Mouse (Mus musculus): ENCODE measurements around the gene D8Ertd738e. TPM values are rescaled to one million over a fixed set of nuclear protein-coding genes. Genes with fewer than 3 reads are reported as not detected.

The D8Ertd738e gene
- total RNA-seq, 2 experiments from 2014 or later, result 180 to 184 TPM

DNA sequence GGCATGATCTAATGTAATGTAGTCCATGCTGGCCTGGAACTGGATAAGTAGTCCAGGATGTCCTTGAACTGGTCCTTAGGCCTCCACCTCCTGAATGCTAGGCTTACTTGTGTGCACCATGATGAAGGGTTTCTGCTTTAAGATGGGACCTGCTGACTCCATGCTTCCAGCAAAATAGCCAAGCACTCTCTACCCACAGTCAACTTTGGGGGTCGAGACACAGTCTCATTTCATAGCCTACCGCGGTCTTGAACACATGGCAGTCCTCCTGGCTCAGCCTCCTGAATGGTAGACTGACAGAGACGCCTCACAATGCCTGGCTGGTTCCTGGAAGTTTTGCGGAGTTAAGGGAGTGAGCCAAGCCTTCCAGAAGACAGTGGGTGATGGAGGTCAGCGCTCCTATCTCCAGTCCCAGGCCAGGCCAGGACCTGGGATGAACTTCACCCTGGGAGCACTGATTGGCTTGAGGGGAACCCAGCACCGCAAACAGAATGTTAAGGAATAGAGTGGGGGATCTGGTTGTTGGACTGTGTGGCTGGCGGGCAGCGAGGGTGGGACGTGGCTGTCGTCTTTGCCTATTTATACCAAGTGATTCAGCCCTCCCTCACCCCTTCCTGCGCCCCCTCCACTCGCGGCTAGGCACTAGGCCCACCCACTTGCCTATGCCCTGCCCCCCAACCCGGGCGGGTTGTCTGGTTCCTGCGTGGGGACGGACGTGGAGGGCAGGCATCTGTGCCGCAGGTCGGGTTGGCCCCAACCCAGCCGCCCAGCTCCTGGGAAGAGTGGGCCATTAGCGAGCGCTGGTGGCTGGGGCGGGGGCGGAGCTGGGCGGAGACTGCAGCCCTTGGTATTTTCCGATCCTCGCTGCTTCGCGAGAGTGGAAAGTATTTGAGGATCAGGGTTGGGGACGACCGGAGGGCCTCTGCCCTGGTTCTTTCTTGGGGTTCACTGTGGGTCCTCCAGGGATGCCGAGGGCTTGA, 46.3 kb downstream of the D8Ertd738e start:
- peak; percentile 85 for DNase-seq

- no peak for DNase-seq
These were observed 47.1 kb downstream of the D8Ertd738e start for GRCm38 (mm10) chr8:84202466-84202865.

GRCm38 (mm10) chr8:84201545-84202245, 47.8 kb downstream of the D8Ertd738e start:
- peak; percentile 77 for DNase-seq

DNA sequence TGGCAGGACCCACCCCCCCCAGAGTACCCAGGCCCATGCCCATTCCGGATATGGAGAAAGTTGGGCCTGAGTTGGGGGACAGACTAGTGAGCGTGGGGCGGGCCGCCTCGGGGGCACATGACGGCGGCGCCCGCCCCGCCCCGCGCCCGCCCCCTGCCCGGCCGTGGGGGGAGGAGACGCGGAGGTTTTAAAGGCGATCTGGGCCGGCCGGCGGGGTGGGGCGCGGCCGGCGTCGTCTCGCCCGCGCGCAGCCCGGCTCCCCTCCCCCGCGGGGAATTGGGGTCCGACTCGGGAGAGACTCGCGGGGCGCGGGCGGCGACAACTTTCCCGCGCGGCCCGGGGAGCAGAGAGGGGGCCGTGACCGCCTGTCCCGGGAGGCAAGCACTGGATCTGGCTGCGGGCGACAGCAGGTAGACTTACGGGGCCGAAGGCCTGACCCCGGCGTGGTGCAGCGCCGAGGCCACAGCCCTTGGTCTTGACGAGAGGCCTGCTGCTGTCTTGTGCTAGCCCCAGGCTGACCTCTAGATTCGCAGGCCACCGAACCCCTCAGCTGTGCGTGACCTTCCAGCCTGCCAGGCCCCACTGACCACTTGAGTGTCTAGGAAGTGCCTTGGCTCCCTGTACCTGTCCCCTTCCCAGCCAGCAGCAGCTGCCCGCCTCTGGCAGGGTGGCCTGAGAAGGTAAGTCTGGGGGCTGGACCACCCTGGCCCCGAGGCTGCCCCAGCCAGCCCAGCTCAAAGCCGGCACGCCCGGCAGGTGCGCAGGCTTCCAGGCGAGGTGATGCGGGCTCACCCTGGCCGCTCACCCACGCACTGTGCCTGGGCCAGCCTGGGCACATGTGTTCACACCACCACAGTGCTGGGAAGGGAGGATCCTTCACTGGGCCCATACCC, 48.6 kb downstream of the D8Ertd738e start:
- peak; percentile 82 for DNase-seq

GRCm38 (mm10) chr8:84200126-84200555, 49.4 kb downstream of the D8Ertd738e start:
- DNase-seq, result no peak

- no peak for DNase-seq
These were observed 50.0 kb downstream of the D8Ertd738e start for GRCm38 (mm10) chr8:84199348-84200125.

DNA sequence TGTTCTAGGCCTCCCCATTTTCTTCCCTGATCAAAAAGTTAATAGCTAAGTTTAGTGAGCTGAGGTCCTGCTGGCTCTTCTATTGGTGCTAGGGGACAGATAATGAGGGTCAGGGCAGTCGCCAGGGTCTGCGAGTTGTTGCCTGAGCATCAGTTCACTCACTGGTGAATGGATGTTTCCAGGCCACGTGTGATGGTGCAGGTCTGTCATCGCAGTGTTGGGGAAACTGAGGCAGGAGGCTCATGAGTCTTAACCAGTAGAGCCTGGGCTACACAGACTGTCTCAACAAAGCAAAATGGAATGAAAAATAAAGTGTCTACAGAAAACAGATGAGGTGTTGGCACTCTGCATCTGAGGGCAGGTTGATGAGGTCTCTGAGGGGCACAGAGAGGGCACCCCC, 50.6 kb downstream of the D8Ertd738e start:
- no peak for DNase-seq

GRCm38 (mm10) chr8:84197922-84198774, 51.4 kb downstream of the D8Ertd738e start:
- DNase-seq, result peak; percentile 87

- peak; percentile 80 for DNase-seq
These were observed 52.2 kb downstream of the D8Ertd738e start for GRCm38 (mm10) chr8:84197141-84197921.

Small RNA genes lying within 50 kb of the gene (microRNA-seq; reads per million reads assigned to microRNA genes)
- gene Mir23a (31,576 to 34,975 reads per million in 2 experiments), gene Mir24-2 (0 reads per million in 2 experiments), gene Mir27a (320 to 471 reads per million in 2 experiments), gene Mir3074-2 (0 reads per million in 2 experiments)

Other genes with a start within 250 kb of the D8Ertd738e start
- gene 1700067K01Rik, start 248.2 kb downstream of the D8Ertd738e start, total RNA-seq (2021), result under 1 TPM in 1 of 2 experiments, not detected in 1; 0.47 TPM
- 1 to 10 TPM; 1.7 to 2.0 TPM for gene 2210011C24Rik, start 237.5 kb downstream of the D8Ertd738e start, total RNA-seq (2021)
- gene Palm3, start 228.2 kb downstream of the D8Ertd738e start, total RNA-seq (2021), result 1 to 10 TPM in 1 of 2 experiments, under 1 TPM in 1; 0.99 to 1.1 TPM
- gene Il27ra, start 207.1 kb downstream of the D8Ertd738e start, total RNA-seq (2021), result under 1 TPM; 0.84 to 0.87 TPM
- not detected for gene Rln3, start 204.7 kb downstream of the D8Ertd738e start, total RNA-seq (2021)
- gene Gm10643, start 184.6 kb downstream of the D8Ertd738e start, total RNA-seq (2021), result 1 to 10 TPM; 1.6 to 1.9 TPM
- gene Rfx1, start 182.9 kb downstream of the D8Ertd738e start, total RNA-seq (2021), result 1 to 10 TPM; 5.2 to 8.2 TPM
- gene Dcaf15, start 145.0 kb downstream of the D8Ertd738e start, total RNA-seq (2021), result 10 to 100 TPM in 1 of 2 experiments, 1 to 10 TPM in 1; 9.5 to 11.2 TPM
- gene Podnl1, start 123.7 kb downstream of the D8Ertd738e start, total RNA-seq (2021), result 1 to 10 TPM in 1 of 2 experiments, under 1 TPM in 1; 0.14 to 2.4 TPM
- 10 to 100 TPM; 12.5 to 13.9 TPM for gene Cc2d1a, start 101.8 kb downstream of the D8Ertd738e start, total RNA-seq (2021)
- gene 4930432K21Rik, start 101.7 kb downstream of the D8Ertd738e start, total RNA-seq (2021), result under 1 TPM; 0.32 to 0.54 TPM
- gene Nanos3, start 64.5 kb downstream of the D8Ertd738e start, total RNA-seq (2021), result 1 to 10 TPM; 1.4 to 2.4 TPM
- 1 to 10 TPM; 7.9 to 8.5 TPM for gene Zswim4, start 12.7 kb downstream of the D8Ertd738e start, total RNA-seq (2021)
- gene Mri1, start 7.6 kb upstream of the D8Ertd738e start, total RNA-seq (2021), result 10 to 100 TPM; 16.8 to 20.6 TPM
- gene Ccdc130, start 20.7 kb upstream of the D8Ertd738e start, total RNA-seq (2021), result 10 to 100 TPM; 11.3 to 11.4 TPM
- gene Cacna1a, start 138.7 kb upstream of the D8Ertd738e start, total RNA-seq (2021), result 1 to 10 TPM; 5.2 to 8.4 TPM

Data from gastrocnemius, postnatal 10 days (tissue).